Mouse (Mus musculus): ENCODE measurements around the gene Xrra1. TPM values are rescaled to one million over a fixed set of nuclear protein-coding genes. Genes with fewer than 3 reads are reported as not detected.

Gene Xrra1
- polyA plus RNA-seq, 1 experiment from 2014 or later = 0.21 TPM

DNA sequence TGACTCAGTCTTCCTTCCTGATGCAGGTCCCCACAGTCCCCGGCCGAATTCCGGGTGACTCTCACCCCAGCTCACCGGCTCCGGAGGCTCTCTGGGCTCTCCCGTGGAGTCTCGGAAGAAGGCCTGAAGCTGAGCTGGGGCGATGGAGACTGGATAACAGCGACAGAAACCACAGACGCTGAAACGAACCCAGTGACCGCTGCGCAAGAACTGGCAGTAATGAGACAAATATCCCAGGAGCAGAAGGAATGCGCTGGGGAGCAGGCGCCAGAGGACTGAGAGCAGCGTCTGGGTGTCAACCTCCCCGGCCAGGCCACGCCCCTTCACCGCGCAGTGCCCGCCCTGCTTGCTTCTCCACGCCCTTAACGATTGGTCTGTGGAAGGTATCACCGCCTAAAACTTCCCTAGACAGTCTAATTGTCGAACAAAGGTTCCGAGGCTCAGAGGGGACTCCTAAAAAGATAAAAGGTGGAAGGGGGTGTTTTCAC lies 30.8 kb upstream of the Xrra1 start, which contains the start of gene Neu3:
Gene Neu3 (minus strand): TSS at position 335 of the 488 bp plus-strand sequence.
- Histone ChIP-seq H3K9ac (replicated peaks) (peak within 1 kb of the TSS; percentile 57; the same call in 1 of the 2 replicates), H3K36me3 (no peaks in the 10 kb centered on the region), H3K4me1 (replicated peaks) (0 out of 2 replicates have a peak, but pooled peaks cover 2% of the 10 kb centered on the region), H3K4me3 (replicated peaks) (peak within 1 kb of the TSS; percentile 48), H3K27ac (peak within 1 kb of the TSS; percentile 77), H3K27me3 (no peaks in the 10 kb centered on the region; the same call in 1 of the 2 replicates), H3K9me3 (no peaks in the 10 kb centered on the region), H3K4me2 (peak within 1 kb of the TSS; percentile 63)
- ATAC-seq (ENCODE audit: insufficient number of reproducible peaks, insufficient read depth, low FRiP score, low TSS enrichment, low read depth) = peak; percentile 95
- under 1% methylated on average over 26 of the region's 26 CpGs for WGBS

DNA sequence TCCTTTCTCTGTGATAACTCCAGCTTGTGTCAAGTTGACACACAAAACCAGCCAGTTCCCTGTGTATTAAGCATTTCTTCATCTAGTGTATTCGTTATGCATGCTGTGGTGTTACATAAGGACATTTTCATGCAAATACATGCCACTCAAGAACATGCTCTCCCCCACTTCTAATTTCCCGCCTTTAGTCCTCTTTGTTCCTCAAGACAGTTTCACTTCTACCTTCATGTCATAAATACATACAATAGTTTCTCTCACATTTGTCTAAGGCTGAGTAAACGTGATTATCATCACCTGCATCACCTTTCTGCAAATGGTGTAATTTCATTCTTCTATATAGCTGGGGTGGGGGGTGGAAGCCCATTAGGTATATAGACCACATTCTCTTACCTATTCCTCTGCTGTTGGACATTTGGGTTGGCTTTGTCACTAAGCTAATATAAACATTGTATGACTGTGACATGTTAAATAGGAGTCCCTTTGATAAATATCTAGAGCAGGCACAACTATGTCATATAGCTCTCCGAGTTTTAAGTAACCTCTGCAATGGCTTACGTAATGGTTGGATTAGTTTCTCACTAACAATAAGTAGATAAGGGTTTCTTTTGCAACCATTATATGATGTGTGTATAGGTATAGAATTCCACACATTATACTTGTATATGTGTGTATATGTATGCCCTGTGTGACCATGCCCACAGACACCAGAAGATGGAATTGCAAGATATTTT lies 25.6 kb upstream of the Xrra1 start:
- H3K27me3 ChIP-seq = no peaks in the 10 kb centered on the region
- no peak overlapping the region for H3K4me3 ChIP-seq (replicated peaks)
- peaks cover 16% of the 10 kb centered on the region for H3K4me1 ChIP-seq (replicated peaks)
- H3K4me2 ChIP-seq = no peak overlapping the region
- WGBS = 87% methylated on average over 5 of the region's 5 CpGs
- no peak for ATAC-seq (ENCODE audit: insufficient number of reproducible peaks, insufficient read depth, low FRiP score, low TSS enrichment, low read depth)
- H3K9ac ChIP-seq (replicated peaks) = no peak overlapping the region
- no peak overlapping the region for H3K27ac ChIP-seq
- H3K36me3 ChIP-seq = peaks cover 22% of the 10 kb centered on the region
- H3K9me3 ChIP-seq = no peaks in the 10 kb centered on the region

GRCm38 (mm10) chr7:99833846-99834222 lies 25.1 kb upstream of the Xrra1 start:
- Histone ChIP-seq H3K9me3 (no peaks in the 10 kb centered on the region), H3K9ac (replicated peaks) (no peak overlapping the region), H3K4me1 (replicated peaks) (peaks cover 21% of the 10 kb centered on the region), H3K27ac (no peak overlapping the region), H3K4me3 (replicated peaks) (no peak overlapping the region), H3K36me3 (peaks cover 28% of the 10 kb centered on the region), H3K27me3 (no peaks in the 10 kb centered on the region), H3K4me2 (no peak overlapping the region)
- no peak for ATAC-seq (ENCODE audit: insufficient number of reproducible peaks, insufficient read depth, low FRiP score, low TSS enrichment, low read depth)
- WGBS = 95% methylated on average over 2 of the region's 2 CpGs

DNA sequence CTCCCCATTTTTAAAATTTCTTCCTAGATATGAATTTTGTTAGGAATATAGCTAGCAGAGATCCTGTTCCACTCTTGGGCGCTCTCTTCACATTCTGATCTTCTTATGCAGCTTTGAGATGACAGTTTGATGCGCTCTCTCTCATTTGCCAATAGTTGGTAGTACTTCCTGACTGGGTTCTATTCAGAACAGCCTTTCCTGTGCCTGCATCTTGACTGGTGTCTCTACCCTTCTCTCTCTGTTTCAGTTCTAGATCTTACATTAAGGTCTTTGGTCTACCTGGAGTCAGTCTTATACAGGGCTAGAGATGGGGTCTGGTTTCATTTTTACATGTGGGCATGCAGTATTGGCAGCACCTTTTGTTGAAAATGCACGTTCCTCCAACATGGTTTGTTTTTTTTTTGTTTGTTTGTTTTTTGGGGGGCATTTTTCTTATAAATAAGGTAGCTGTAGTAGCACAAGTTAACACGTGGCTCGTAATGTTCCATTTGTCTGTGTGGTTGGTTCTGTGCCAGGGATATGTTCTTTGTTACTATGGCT lies 24.5 kb upstream of the Xrra1 start:
- no peak for ATAC-seq (ENCODE audit: insufficient number of reproducible peaks, insufficient read depth, low FRiP score, low TSS enrichment, low read depth)
- WGBS = 88% methylated on average over 5 of the region's 5 CpGs

DNA sequence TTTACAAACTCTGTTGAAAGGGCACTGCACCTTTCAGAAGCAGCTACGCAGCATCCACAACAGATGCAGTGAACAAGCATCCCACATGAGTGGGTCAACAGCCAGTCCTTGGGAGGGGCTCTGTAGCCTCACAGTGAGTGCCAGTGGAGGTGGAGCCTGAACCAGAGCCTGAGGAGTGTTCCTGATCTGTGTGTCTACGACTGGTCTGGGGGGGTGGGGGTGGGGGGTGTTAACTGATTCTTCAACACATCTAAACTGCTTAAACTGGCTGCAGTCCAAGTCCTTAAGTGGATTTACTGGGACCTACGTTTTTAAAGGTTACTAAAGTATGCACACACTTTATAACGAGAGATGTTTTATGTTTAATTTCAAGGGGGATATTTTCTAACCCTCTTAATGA lies 22.1 kb upstream of the Xrra1 start:
- peak overlapping the region; percentile 6; the same call in 1 of the 2 replicates for H3K4me2 ChIP-seq

More for the DNA sequence above, 24.5 kb upstream of the Xrra1 start:
- H3K9me3 ChIP-seq = no peaks in the 10 kb centered on the region
- peaks cover 21% of the 10 kb centered on the region for H3K4me1 ChIP-seq (replicated peaks)
- no peak overlapping the region for H3K9ac ChIP-seq (replicated peaks)
- H3K27ac ChIP-seq = no peak overlapping the region
- peaks cover 34% of the 10 kb centered on the region for H3K36me3 ChIP-seq
- no peak overlapping the region for H3K4me2 ChIP-seq
- H3K27me3 ChIP-seq = no peaks in the 10 kb centered on the region
- no peak overlapping the region for H3K4me3 ChIP-seq (replicated peaks)

GRCm38 (mm10) chr7:99837358-99838071 lies 21.4 kb upstream of the Xrra1 start:
- 92% methylated on average over 6 of the region's 6 CpGs for WGBS
- no peak overlapping the region for H3K4me2 ChIP-seq
- no peaks in the 10 kb centered on the region for H3K9me3 ChIP-seq
- peak overlapping the region; percentile 79 for H3K27ac ChIP-seq
- ATAC-seq (ENCODE audit: insufficient number of reproducible peaks, insufficient read depth, low FRiP score, low TSS enrichment, low read depth) = no peak
- H3K9ac ChIP-seq (replicated peaks) = no peak overlapping the region
- H3K4me3 ChIP-seq (replicated peaks) = no peak overlapping the region
- H3K27me3 ChIP-seq = no peaks in the 10 kb centered on the region
- H3K36me3 ChIP-seq = peaks cover 65% of the 10 kb centered on the region
- H3K4me1 ChIP-seq (replicated peaks) = peaks cover 21% of the 10 kb centered on the region

More for the DNA sequence above, 22.1 kb upstream of the Xrra1 start:
- no peaks in the 10 kb centered on the region for H3K9me3 ChIP-seq
- peaks cover 57% of the 10 kb centered on the region for H3K36me3 ChIP-seq
- peaks cover 21% of the 10 kb centered on the region for H3K4me1 ChIP-seq (replicated peaks)
- peak overlapping the region; percentile 72; the same call in 1 of the 2 replicates for H3K27ac ChIP-seq
- no peak overlapping the region for H3K4me3 ChIP-seq (replicated peaks)
- 52% methylated on average over 4 of the region's 4 CpGs for WGBS
- ATAC-seq (ENCODE audit: insufficient number of reproducible peaks, insufficient read depth, low FRiP score, low TSS enrichment, low read depth) = peak; percentile 76; the same call in 1 of the 2 replicates
- H3K27me3 ChIP-seq = no peaks in the 10 kb centered on the region
- H3K9ac ChIP-seq (replicated peaks) = no peak overlapping the region

GRCm38 (mm10) chr7:99838241-99838640 lies 20.7 kb upstream of the Xrra1 start:
- no peaks in the 10 kb centered on the region for H3K27me3 ChIP-seq
- H3K4me1 ChIP-seq (replicated peaks) = peaks cover 21% of the 10 kb centered on the region
- ATAC-seq (ENCODE audit: insufficient number of reproducible peaks, insufficient read depth, low FRiP score, low TSS enrichment, low read depth) = peak; percentile 56
- WGBS = 81% methylated on average over 3 of the region's 3 CpGs
- H3K36me3 ChIP-seq = peaks cover 72% of the 10 kb centered on the region
- H3K4me3 ChIP-seq (replicated peaks) = no peak overlapping the region
- peak overlapping the region; percentile 79 for H3K27ac ChIP-seq
- H3K4me2 ChIP-seq = no peak overlapping the region
- H3K9me3 ChIP-seq = no peaks in the 10 kb centered on the region
- H3K9ac ChIP-seq (replicated peaks) = no peak overlapping the region

DNA sequence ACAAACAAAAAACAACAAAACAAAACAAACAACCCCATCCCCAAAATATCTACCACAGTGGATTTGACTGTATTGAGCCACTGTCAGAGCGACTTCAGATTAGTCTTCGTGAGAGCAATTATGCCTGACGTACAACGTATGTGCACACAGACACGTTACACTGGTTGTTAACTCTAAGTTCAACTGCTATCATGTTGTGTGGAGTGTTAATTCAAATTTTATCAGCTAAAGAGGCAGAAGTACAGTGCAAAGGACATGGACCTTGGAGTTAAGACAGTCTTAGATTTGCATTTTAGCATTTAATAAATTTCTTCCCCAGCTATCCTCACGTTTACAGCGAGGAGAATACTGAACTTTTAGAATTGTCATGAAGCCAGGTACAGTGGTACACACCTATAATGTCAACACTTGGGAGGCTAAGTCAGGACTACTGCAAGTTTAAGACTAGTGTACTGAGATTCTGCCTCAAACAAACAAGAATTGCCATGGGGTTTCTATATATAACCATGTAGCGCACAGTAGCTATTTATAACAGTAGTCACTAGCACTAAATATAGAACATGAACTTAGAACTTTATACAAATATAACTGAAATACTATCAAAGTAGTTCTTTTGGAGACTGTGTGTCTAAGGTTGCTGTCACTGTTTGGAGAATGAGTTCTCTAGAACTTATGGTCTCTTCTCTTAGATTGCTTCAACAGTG lies 13.2 kb upstream of the Xrra1 start:
- WGBS = 97% methylated on average over 8 of the region's 8 CpGs

GRCm38 (mm10) chr7:99850534-99850933 lies 8.4 kb upstream of the Xrra1 start:
- no peaks in the 10 kb centered on the region for H3K27me3 ChIP-seq
- 89% methylated on average over 5 of the region's 5 CpGs for WGBS
- peaks cover 74% of the 10 kb centered on the region for H3K36me3 ChIP-seq
- H3K27ac ChIP-seq = no peak overlapping the region
- no peaks in the 10 kb centered on the region for H3K9me3 ChIP-seq
- no peaks in the 10 kb centered on the region for H3K4me1 ChIP-seq (replicated peaks)
- no peak for ATAC-seq (ENCODE audit: insufficient number of reproducible peaks, insufficient read depth, low FRiP score, low TSS enrichment, low read depth)
- no peak overlapping the region for H3K4me3 ChIP-seq (replicated peaks)
- no peak overlapping the region for H3K9ac ChIP-seq (replicated peaks)
- no peak overlapping the region for H3K4me2 ChIP-seq

More for the DNA sequence above, 13.2 kb upstream of the Xrra1 start:
- H3K27me3 ChIP-seq = no peaks in the 10 kb centered on the region
- no peak overlapping the region for H3K4me2 ChIP-seq
- H3K36me3 ChIP-seq = peaks cover 82% of the 10 kb centered on the region
- no peak overlapping the region for H3K4me3 ChIP-seq (replicated peaks)
- no peak for ATAC-seq (ENCODE audit: insufficient number of reproducible peaks, insufficient read depth, low FRiP score, low TSS enrichment, low read depth)
- H3K9ac ChIP-seq (replicated peaks) = no peak overlapping the region
- no peak overlapping the region for H3K27ac ChIP-seq
- no peaks in the 10 kb centered on the region for H3K9me3 ChIP-seq
- H3K4me1 ChIP-seq (replicated peaks) = no peaks in the 10 kb centered on the region

GRCm38 (mm10) chr7:99851121-99851520 lies 7.8 kb upstream of the Xrra1 start:
- Histone ChIP-seq H3K9ac (replicated peaks) (no peak overlapping the region), H3K36me3 (peaks cover 73% of the 10 kb centered on the region), H3K4me1 (replicated peaks) (no peaks in the 10 kb centered on the region), H3K4me2 (no peak overlapping the region), H3K4me3 (replicated peaks) (no peak overlapping the region), H3K27me3 (no peaks in the 10 kb centered on the region), H3K9me3 (no peaks in the 10 kb centered on the region), H3K27ac (no peak overlapping the region)
- ATAC-seq (ENCODE audit: insufficient number of reproducible peaks, insufficient read depth, low FRiP score, low TSS enrichment, low read depth) = no peak
- 81% methylated on average over 1 of the region's 1 CpGs for WGBS
